Mouse (Mus musculus): Measurements from ENCODE around the gene Zdhhc9.

DNA sequence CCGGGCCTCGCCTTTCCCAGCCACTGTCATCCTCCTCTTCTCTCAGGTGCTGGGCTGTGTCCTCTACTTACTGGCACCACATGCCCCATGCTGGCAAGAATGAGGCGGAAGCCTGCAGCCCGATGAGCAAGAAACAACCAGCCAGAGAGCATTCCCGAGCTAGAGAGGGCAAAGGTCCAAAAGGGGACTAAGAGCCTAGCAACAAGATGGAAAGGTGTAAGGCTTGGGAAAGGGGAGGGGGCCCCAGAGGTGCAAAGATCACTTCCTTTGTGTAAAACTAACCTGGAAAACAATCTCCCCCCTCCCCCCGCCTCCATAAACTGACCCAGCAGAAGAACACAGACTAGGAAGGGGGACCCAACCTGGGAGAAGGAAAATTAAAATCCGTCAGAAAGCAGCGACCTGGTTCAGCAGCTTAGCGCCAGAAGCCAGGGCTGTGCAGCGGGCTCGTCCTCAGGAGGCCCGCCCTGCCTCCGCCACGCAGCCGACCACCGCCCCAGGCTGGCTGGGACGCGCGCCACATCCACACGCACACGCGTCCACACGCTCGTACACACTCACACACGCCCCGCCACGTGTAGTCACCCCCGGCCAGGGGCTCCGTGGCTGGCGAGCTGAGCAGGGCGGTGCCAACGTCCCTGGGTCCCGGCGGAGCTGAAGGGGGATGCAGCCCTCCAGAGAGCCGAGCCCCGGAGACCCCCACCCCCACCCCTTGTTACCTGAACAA, 754 bp downstream of the Zdhhc9 start:
- TF ChIP-seq EP300 (IDR thresholded peaks at IDR 0.05; ENCODE audit: insufficient read depth, low read depth, low read length): no peak
- TF ChIP-seq POLR2A (IDR thresholded peaks at IDR 0.05; ENCODE audit: insufficient read depth, low read length): no peak
- TF ChIP-seq CTCF (IDR thresholded peaks at IDR 0.05; ENCODE audit: low read depth, low read length): no peak

All from ES-Bruce4 (cell line).